Mouse (Mus musculus) heart, embryonic 15.5 days (tissue): ENCODE measurements around the gene Zranb1. TPM values are rescaled to one million over a fixed set of nuclear protein-coding genes. Genes with fewer than 3 reads are reported as not detected.

Experiments used
- ATAC-seq: fragments of 200-750 bp; cut with Nextera tagmentation; replicated peaks from 2 replicates; pipeline ENCODE4 v1.8.0; 2017; ENCODE audit warnings: low read depth, moderate TSS enrichment; ENCODE audit not compliant: insufficient number of reproducible peaks, insufficient read depth, low FRiP score
- H3K27ac ChIP-seq: fragments of 300-500 bp; sonication (generic); 2 replicates; pipeline ENCODE4 v1.5.1; 2015; ENCODE audit warnings: mild to moderate bottlenecking, inconsistent platforms
- H3K27me3 ChIP-seq: fragments of 300-500 bp; sonication (generic); 2 replicates; pipeline ENCODE4 v1.6.1; 2015; ENCODE audit warnings: inconsistent platforms
- H3K36me3 ChIP-seq: fragments of 300-500 bp; sonication (generic); 2 replicates; pipeline ENCODE4 v1.6.1; 2015; ENCODE audit warnings: mild to moderate bottlenecking, inconsistent platforms
- H3K4me1 ChIP-seq: fragments of 300-500 bp; sonication (generic); replicated peaks from 2 replicates; pipeline ENCODE4 v1.6.1; 2015; ENCODE audit warnings: inconsistent platforms
- H3K4me2 ChIP-seq: fragments of 300-500 bp; sonication (generic); 2 replicates; pipeline ENCODE4 v1.6.1; 2015; ENCODE audit warnings: inconsistent platforms, mild to moderate bottlenecking, moderate library complexity
- H3K4me3 ChIP-seq: fragments of 300-500 bp; sonication (generic); 2 replicates; pipeline ENCODE4 v1.5.1; 2015; ENCODE audit warnings: mild to moderate bottlenecking, inconsistent platforms
- H3K9ac ChIP-seq: fragments of 300-500 bp; sonication (generic); 2 replicates; pipeline ENCODE4 v1.6.1; 2015; ENCODE audit warnings: mild to moderate bottlenecking, inconsistent platforms
- H3K9me3 ChIP-seq: fragments of 300-500 bp; sonication (generic); replicated peaks from 2 replicates; pipeline ENCODE4 v1.6.1; 2016; ENCODE audit warnings: inconsistent platforms
- WGBS: fragments of 180-500 bp; shearing (Covaris S2); methylation state at CpG from one replicate; pipeline ENCODE4 v1.1.7; 2015; ENCODE audit warnings: mixed read lengths; 5-methylcytosine and 5-hydroxymethylcytosine counted together
- polyA plus RNA-seq: library from polyadenylated mRNA; unstranded; fragments of >200 nt; fragmentation: Nextera tagmentation; extraction: Ambion mirVana; gene quantifications from 2 replicates; pipeline ENCODE4 v1.2.1, GENCODE M21; 2015

Gene Zranb1
- polyA plus RNA-seq, 1 experiment from 2014 or later: 8.4 TPM

DNA sequence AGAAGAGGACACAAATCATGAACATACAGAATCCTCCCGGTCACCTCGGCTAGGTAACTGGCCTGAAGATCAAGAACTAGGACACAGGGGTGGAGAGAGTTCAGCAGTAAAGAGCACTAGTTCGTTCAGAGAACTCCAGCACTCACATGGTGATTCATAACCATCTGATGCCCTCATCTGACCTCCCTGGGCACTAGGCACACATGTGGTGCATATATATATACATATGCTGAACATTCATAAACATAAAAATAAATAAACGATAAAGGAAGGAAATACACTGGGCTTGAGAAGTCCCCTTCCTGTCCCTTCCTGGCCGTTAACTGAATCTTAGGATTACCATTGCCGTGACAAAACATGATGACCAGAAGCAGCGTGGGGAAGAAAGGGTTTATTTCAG, 38.1 kb upstream of the Zranb1 start:
- Histone ChIP-seq H3K27ac (no peak overlapping the region), H3K9me3 (no peaks in the 10 kb centered on the region), H3K4me1 (peaks cover 23% of the 10 kb centered on the region), H3K27me3 (no peaks in the 10 kb centered on the region), H3K4me3 (no peak overlapping the region), H3K4me2 (no peak overlapping the region), H3K9ac (no peak overlapping the region), H3K36me3 (no peaks in the 10 kb centered on the region)
- WGBS: 67% methylated on average over 7 of the region's 7 CpGs
- no peak for ATAC-seq

DNA sequence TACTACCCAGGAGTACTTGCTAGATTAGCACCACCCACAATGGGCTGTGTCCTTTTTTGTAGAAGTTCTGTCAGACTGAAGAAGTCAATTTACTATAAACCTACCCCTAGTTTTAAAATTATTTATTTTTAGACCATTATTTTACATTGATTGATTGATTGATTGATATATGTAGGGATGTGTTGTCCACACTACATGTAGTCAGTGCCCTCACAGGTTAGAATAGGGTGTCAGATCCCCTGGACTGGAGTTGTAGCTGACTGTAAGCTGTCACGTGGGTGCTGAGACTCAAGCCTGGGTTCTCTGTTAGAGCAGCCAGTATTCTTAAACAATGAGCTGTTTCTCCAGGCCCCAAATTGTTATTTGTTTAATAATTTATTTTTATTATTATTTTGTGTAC, 37.6 kb upstream of the Zranb1 start:
- H3K9me3 ChIP-seq: no peaks in the 10 kb centered on the region
- H3K27me3 ChIP-seq: no peaks in the 10 kb centered on the region
- H3K4me1 ChIP-seq: peaks cover 23% of the 10 kb centered on the region
- H3K4me3 ChIP-seq: no peak overlapping the region
- H3K27ac ChIP-seq: no peak overlapping the region
- no peak overlapping the region for H3K9ac ChIP-seq
- ATAC-seq: no peak
- WGBS: 85% methylated on average over 1 of the region's 1 CpGs
- no peak overlapping the region for H3K4me2 ChIP-seq
- H3K36me3 ChIP-seq: no peaks in the 10 kb centered on the region

DNA sequence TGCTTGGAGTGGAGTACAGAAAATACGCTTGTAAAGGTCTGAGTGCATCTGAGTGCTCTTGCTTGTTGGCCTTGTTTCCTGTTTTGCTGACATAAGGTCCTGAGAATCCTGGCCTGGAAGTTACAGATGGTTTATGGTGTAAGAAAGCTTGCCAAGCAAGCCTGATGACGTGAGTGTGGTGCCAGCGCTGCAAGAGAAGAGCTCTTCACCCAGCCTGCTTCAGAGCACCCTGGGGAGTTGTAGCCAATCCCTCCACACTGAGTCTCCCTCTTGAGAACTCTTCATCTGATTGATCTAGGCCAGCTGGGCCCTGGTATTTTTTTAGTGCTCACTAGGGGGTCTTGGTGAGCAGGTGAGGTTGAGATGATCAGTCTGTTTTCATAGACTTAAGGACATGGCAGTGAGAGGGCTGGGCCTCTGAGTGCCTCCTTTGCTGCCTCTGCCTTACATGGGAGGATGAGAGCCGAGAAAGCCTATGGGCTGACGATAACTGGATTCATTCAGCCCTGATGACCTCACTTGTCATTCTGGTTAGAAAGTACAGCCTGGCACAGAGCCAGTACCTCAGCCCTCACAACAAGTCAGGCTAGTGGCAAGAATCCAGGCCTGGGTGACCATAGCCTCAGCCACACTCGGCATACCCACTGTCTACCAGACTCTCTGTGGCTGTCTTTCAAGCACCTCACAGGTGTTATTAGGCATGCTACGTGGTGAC, 35.9 kb upstream of the Zranb1 start:
- no peak overlapping the region for H3K9ac ChIP-seq
- no peak overlapping the region for H3K4me3 ChIP-seq
- H3K36me3 ChIP-seq: no peaks in the 10 kb centered on the region
- H3K27ac ChIP-seq: peak overlapping the region; percentile 87
- H3K9me3 ChIP-seq: no peaks in the 10 kb centered on the region
- peak; percentile 54; the same call in 1 of the 2 replicates for ATAC-seq
- WGBS: 49% methylated on average over 7 of the region's 7 CpGs
- H3K27me3 ChIP-seq: no peaks in the 10 kb centered on the region
- no peak overlapping the region for H3K4me2 ChIP-seq
- H3K4me1 ChIP-seq: peaks cover 23% of the 10 kb centered on the region

DNA sequence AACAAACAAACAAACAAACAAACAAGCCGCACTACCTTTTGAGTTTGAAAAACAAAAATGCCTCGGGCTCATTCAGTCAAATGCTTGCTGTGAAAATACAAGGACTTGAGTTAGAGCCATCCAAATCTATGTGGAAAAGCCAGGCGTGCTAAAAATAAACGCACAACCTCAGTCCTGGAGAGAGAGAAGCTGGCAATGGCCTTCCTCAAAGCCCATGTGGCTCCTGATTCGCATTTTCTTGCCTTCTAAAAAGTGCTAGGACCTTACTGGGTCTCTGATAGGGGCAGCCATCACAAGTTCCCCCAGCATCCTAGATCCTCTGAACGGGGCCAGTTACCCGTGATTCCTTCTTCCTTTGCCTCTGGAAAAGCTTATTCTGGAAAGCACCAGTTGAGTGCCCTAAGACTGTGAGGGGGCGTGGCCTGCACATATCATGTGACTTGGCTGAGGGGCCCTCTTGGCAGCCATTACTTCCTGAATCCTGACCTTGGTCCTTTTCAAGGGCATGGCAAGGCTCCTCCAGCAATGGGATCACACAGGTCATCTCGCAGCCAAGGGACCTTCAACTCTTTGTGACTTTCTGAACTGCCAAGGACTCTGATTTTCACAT, 34.6 kb upstream of the Zranb1 start:
- Histone ChIP-seq H3K27me3 (no peaks in the 10 kb centered on the region), H3K36me3 (no peaks in the 10 kb centered on the region)

DNA sequence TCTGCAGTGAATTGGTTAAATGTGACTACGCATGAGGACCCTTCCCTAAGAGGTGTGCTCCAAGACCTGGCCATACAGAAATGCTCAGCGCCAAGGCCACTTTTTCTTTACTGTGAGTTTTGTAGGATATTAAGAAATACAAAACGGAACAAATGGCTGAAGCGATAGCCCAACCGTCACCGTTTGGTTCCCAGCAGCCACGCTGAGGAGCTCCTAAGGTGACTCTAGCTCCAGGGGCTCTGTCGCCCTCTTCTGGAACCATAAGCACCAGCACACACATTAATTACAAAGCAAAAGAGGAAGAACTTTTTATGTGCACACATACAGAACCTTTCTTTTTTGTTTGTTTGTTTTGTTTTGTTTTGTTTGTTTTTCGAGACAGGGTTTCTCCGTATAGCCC, 33.7 kb upstream of the Zranb1 start:
- H3K4me2 ChIP-seq: no peak overlapping the region
- 85% methylated on average over 10 of the region's 10 CpGs for WGBS
- no peak overlapping the region for H3K4me3 ChIP-seq
- ATAC-seq: no peak
- H3K9me3 ChIP-seq: no peaks in the 10 kb centered on the region
- H3K9ac ChIP-seq: no peak overlapping the region
- H3K27me3 ChIP-seq: no peaks in the 10 kb centered on the region
- peaks cover 38% of the 10 kb centered on the region for H3K4me1 ChIP-seq
- H3K36me3 ChIP-seq: no peaks in the 10 kb centered on the region
- no peak overlapping the region for H3K27ac ChIP-seq

More for the DNA sequence above, 34.6 kb upstream of the Zranb1 start:
- ATAC-seq: no peak
- Histone ChIP-seq H3K4me1 (peaks cover 36% of the 10 kb centered on the region), H3K9ac (no peak overlapping the region), H3K4me3 (no peak overlapping the region), H3K9me3 (no peaks in the 10 kb centered on the region), H3K4me2 (no peak overlapping the region), H3K27ac (peak overlapping the region; percentile 87)
- WGBS: 60% methylated on average over 9 of the region's 9 CpGs

DNA sequence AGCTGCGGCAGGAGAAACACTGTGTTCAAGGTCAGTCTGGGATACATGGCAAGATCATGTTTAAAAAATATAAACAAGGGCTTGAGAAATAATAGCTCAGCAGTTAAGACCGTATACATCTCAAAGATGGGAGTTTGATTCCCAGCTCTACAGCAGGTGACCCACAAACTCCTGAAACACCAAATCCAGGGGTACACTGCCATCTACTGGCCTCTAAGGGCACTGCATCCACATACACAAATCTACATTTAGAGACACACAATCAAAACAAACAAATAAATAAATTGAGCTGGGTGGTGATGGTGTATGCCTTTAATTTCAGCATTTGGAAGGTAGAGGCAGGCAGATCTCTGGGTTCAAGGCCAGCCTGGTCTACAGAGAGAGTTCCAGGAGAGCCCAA, 32.7 kb upstream of the Zranb1 start:
- WGBS: 85% methylated on average over 2 of the region's 2 CpGs
- Histone ChIP-seq H3K4me3 (no peak overlapping the region), H3K4me2 (no peak overlapping the region), H3K27me3 (no peaks in the 10 kb centered on the region), H3K36me3 (no peaks in the 10 kb centered on the region), H3K9me3 (no peaks in the 10 kb centered on the region), H3K27ac (no peak overlapping the region), H3K9ac (no peak overlapping the region), H3K4me1 (peaks cover 37% of the 10 kb centered on the region)
- no peak for ATAC-seq

DNA sequence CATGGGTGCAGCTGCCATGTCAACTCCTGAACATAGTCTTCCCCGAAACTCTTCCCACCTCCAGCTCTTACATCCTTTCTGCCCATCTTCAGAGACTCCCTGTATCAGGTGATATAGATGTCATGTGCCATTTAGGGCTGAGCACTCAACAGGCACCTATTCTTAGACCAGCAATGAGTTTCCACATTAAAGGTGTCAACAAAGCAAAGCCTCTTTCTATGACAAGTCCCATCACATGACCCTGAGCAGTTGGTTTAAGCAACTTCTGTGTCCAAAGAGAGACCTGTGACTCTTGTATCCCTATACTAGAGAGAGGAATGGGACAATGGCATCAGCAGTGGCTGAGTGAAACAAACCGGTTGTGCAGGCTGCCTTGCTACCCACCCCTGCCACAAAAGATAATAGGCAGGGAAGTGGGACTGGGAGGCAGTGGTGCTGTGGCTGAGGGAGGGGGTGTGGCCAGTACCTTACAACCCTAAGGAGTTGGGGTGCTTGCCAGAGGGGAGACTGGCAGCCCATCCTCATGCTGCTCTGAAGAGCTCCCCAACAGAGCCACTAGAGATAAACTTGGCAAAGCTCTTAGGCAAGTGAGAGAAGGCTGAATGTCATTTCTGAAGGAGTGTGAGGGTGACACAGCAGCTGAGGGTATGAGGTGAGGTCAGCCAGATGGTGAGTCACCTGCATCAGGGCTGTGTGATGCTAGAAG, 30.0 kb upstream of the Zranb1 start:
- Histone ChIP-seq H3K27ac (peak overlapping the region; percentile 62), H3K4me2 (no peak overlapping the region), H3K27me3 (no peaks in the 10 kb centered on the region), H3K4me1 (peaks cover 23% of the 10 kb centered on the region), H3K36me3 (no peaks in the 10 kb centered on the region), H3K4me3 (no peak overlapping the region), H3K9ac (no peak overlapping the region), H3K9me3 (no peaks in the 10 kb centered on the region)
- peak; percentile 72 for ATAC-seq
- 34% methylated on average over 2 of the region's 2 CpGs for WGBS

DNA sequence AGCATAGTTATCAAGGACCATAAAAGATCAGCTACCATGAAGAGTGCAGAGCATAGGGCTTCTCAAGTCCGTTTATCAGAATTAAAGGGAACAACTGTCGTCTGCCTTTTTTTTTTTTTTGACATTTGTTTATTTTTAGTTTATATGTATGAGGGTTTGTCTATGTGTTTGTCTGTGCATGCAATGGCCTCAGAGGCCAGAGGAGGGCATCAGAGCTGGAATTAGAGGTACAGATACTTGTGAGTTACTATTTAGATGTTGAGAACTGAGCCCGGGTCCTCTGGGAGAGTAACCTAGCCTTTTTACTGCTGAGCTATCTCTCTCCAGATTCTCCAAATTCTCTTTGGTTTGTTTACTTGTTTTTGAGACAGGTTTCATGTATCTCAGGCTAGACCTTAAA, 27.1 kb upstream of the Zranb1 start:
- H3K4me3 ChIP-seq: no peak overlapping the region
- H3K4me1 ChIP-seq: peaks cover 17% of the 10 kb centered on the region
- no peak overlapping the region for H3K27ac ChIP-seq
- H3K9me3 ChIP-seq: no peaks in the 10 kb centered on the region
- no peaks in the 10 kb centered on the region for H3K36me3 ChIP-seq
- no peaks in the 10 kb centered on the region for H3K27me3 ChIP-seq
- 67% methylated on average over 3 of the region's 3 CpGs for WGBS
- no peak for ATAC-seq
- no peak overlapping the region for H3K9ac ChIP-seq
- H3K4me2 ChIP-seq: no peak overlapping the region

DNA sequence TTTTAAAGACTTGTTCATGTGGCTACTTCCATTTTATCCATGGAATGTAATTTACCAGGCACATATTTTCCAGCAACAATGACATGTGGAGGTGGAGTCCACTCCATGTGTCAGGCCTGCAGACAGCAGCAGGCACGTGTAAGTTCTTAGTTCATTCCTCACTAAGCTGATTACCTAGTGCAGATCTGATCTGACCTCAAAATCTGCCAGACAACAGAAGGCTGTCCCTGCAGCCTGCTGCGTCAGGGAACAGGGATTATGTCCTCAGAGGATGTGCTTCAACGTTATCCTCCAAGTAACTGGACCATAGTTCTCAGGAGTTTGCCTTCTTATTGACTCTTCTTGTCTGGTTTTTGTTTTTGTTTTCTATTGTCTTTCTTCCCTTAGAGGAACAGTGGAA, 9.0 kb upstream of the Zranb1 start:
- Histone ChIP-seq H3K9ac (no peak overlapping the region), H3K27me3 (no peaks in the 10 kb centered on the region), H3K27ac (no peak overlapping the region), H3K4me2 (no peak overlapping the region), H3K36me3 (no peaks in the 10 kb centered on the region), H3K4me3 (no peak overlapping the region), H3K4me1 (no peaks in the 10 kb centered on the region), H3K9me3 (no peaks in the 10 kb centered on the region)
- ATAC-seq: no peak
- WGBS: 37% methylated on average over 3 of the region's 3 CpGs

DNA sequence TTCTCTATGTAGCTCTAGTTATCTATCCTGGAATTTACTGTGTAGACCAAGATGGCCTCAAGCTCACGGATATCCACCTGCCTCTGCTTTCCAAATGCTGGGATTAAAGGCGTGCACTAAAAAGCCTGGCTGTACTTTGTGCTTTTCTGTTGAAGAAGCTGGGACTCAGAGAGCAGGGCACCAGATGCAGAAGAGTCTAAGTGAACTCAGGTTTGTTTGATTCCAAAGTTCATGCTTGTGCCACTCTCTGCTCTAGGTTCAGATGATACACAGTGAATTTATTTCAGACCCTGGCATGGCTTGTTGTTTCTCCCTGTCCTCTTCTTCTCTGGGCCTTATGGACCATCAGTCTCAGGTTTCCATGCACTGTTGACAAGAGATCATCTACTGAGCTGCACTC, 5.7 kb upstream of the Zranb1 start:
- Histone ChIP-seq H3K36me3 (no peaks in the 10 kb centered on the region), H3K4me3 (no peak overlapping the region), H3K9ac (no peak overlapping the region), H3K27ac (no peak overlapping the region), H3K4me1 (peaks cover 4% of the 10 kb centered on the region; the same call in 1 of the 2 replicates), H3K27me3 (no peaks in the 10 kb centered on the region), H3K4me2 (no peak overlapping the region), H3K9me3 (no peaks in the 10 kb centered on the region)
- ATAC-seq: no peak
- 71% methylated on average over 2 of the region's 2 CpGs for whole genome bisulfite sequencing

DNA sequence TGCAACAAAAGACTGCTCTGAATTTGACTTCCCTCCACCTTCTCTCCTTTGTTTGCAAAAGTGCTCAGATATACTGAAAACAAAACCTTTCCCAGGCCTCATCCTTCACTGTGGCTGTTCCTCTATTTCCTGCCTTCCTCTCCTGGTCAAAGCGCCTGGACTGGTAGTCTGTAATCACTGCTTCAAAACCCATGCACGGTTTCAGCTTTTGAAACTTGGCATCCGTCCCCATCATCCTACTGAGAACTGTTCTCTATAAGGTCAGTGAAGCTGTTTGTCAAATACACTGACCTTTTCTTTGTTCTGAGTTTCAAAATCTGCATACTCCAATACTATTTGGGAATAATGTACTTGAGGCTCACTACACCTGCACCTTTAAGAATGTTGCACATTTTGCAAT, 3.7 kb upstream of the Zranb1 start:
- H3K27ac ChIP-seq: no peak overlapping the region
- no peaks in the 10 kb centered on the region for H3K9me3 ChIP-seq
- no peak overlapping the region for H3K4me3 ChIP-seq
- no peak overlapping the region for H3K9ac ChIP-seq
- WGBS: 44% methylated on average over 3 of the region's 3 CpGs
- H3K4me1 ChIP-seq: peaks cover 6% of the 10 kb centered on the region; the same call in 1 of the 2 replicates
- H3K36me3 ChIP-seq: no peaks in the 10 kb centered on the region
- ATAC-seq: no peak
- H3K4me2 ChIP-seq: no peak overlapping the region
- no peaks in the 10 kb centered on the region for H3K27me3 ChIP-seq
